Comparison of ENCODE assay signal across 14 mouse cellular contexts in genomic region chr12:73210454-73210853, GRCm38 (mm10).
DNase-seq lines count a peak whose midpoint lies in the region; ATAC-seq and TF ChIP-seq lines count a peak whose summit lies in the region.
"Had no signal": no experiment of that assay in that cellular context is flagged by ENCODE, and none has a peak within 500 bp of the region (broad histone marks: within the 10 kb centered on the region; RNA-seq: fewer than 3 reads in every experiment).

No protein-coding gene starts in this region.

- 64% methylated on average over 3 of the region's 3 CpGs for WGBS in limb, embryonic 12.5 days
- WGBS in limb, embryonic 10.5 days = 76% methylated on average over 3 of the region's 3 CpGs
- 41% methylated on average over 3 of the region's 3 CpGs for WGBS in heart, embryonic 12.5 days
- WGBS in macrophage (ENCODE audit: missing documents) = 56% methylated on average over 3 of the region's 3 CpGs

- H3K79me3 ChIP-seq in C2C12 (ENCODE audit: low read depth) = peaks cover 6% of the 10 kb centered on the region

- H3K79me2 ChIP-seq in C2C12 (ENCODE audit: control insufficient read depth, insufficient read depth) = peaks cover 6% of the 10 kb centered on the region
- H3K79me2 ChIP-seq in macrophage (ENCODE audit: inconsistent target) = no peaks in the 10 kb centered on the region

- H3K27ac ChIP-seq in limb, embryonic 12.5 days = 0 out of 2 replicates have a peak overlapping the region, but pooled peaks have one; percentile 1
- no peak overlapping the region for H3K27ac ChIP-seq in limb, embryonic 10.5 days
- H3K27ac ChIP-seq in heart, embryonic 12.5 days (ENCODE audit: poor library complexity, severe bottlenecking) = peak overlapping the region; percentile 33; the same call in 1 of the 2 replicates
- H3K27ac ChIP-seq in macrophage = peak overlapping the region; percentile 34
- H3K27ac ChIP-seq: embryonic facial prominence, embryonic 15.5 days; liver, embryonic 14.5 days; midbrain, embryonic 15.5 days had no signal

- H3K4me3 ChIP-seq in limb, embryonic 12.5 days (replicated peaks) = no peak overlapping the region
- no peak overlapping the region for H3K4me3 ChIP-seq in limb, embryonic 10.5 days
- H3K4me3 ChIP-seq in C2C12 (ENCODE audit: insufficient read depth, poor library complexity, severe bottlenecking) (no peak overlapping the region), macrophage (ENCODE audit: inconsistent target) (no peak overlapping the region)
- H3K4me3 ChIP-seq in heart, embryonic 12.5 days = no peak overlapping the region
- H3K4me3 ChIP-seq: embryonic facial prominence, embryonic 15.5 days; midbrain, embryonic 15.5 days had no signal

- H3K27me3 ChIP-seq in limb, embryonic 12.5 days = no peaks in the 10 kb centered on the region
- H3K27me3 ChIP-seq in limb, embryonic 10.5 days (ENCODE audit: low read depth, poor library complexity, severe bottlenecking) = no peaks in the 10 kb centered on the region
- no peaks in the 10 kb centered on the region for H3K27me3 ChIP-seq in C2C12 (ENCODE audit: control insufficient read depth, insufficient read depth, insufficient read length)
- no peaks in the 10 kb centered on the region for H3K27me3 ChIP-seq in heart, embryonic 12.5 days (replicated peaks)
- H3K27me3 ChIP-seq: embryonic facial prominence, embryonic 15.5 days; midbrain, embryonic 15.5 days had no signal

- DNase-seq in limb, embryonic 10.5 days (ENCODE audit: low spot score) = no peak
- DNase-seq in adrenal gland, adult (ENCODE audit: inconsistent age in 2 of 2, low spot score in 1 of 2) = no peak
- DNase-seq in ovary, postnatal 14 days (ENCODE audit: low spot score) = no peak
- DNase-seq: cerebellum, adult 18-20 months; kidney, adult 11 months; kidney, postnatal 25 days; layer of hippocampus, adult 9-11 months had no signal

- no peak for ATAC-seq in limb, embryonic 12.5 days (ENCODE audit: insufficient number of reproducible peaks, insufficient read depth, low FRiP score, low TSS enrichment, low read depth)
- ATAC-seq in heart, embryonic 12.5 days (ENCODE audit: insufficient number of reproducible peaks, low FRiP score) = no peak
- ATAC-seq: midbrain, embryonic 15.5 days had no signal

- TF ChIP-seq CTCF in C2C12 (IDR thresholded peaks at IDR 0.05; ENCODE audit: control insufficient read depth, insufficient read depth, insufficient read length) = no peak

- peaks cover 1% of the 10 kb centered on the region; the same call in 1 of the 2 replicates for H3K36me3 ChIP-seq in limb, embryonic 12.5 days
- H3K36me3 ChIP-seq in limb, embryonic 10.5 days = 0 out of 2 replicates have a peak, but pooled peaks cover 3% of the 10 kb centered on the region
- H3K36me3 ChIP-seq in C2C12 (ENCODE audit: control insufficient read depth, insufficient read depth) = no peaks in the 10 kb centered on the region
- H3K36me3 ChIP-seq in heart, embryonic 12.5 days = no peaks in the 10 kb centered on the region
- no peaks in the 10 kb centered on the region for H3K36me3 ChIP-seq in macrophage (ENCODE audit: inconsistent target)
- H3K36me3 ChIP-seq: embryonic facial prominence, embryonic 15.5 days; midbrain, embryonic 15.5 days had no signal

- H3K9me3 ChIP-seq in limb, embryonic 12.5 days = no peaks in the 10 kb centered on the region
- no peaks in the 10 kb centered on the region for H3K9me3 ChIP-seq in limb, embryonic 10.5 days (replicated peaks)
- H3K9me3 ChIP-seq in heart, embryonic 12.5 days (replicated peaks) = no peaks in the 10 kb centered on the region
- H3K9me3 ChIP-seq: embryonic facial prominence, embryonic 15.5 days; midbrain, embryonic 15.5 days had no signal

- H3K4me1 ChIP-seq in limb, embryonic 12.5 days (replicated peaks) = peaks cover 20% of the 10 kb centered on the region
- peaks cover 25% of the 10 kb centered on the region for H3K4me1 ChIP-seq in limb, embryonic 10.5 days
- H3K4me1 ChIP-seq in heart, embryonic 12.5 days (replicated peaks) = peaks cover 20% of the 10 kb centered on the region
- H3K4me1 ChIP-seq: embryonic facial prominence, embryonic 15.5 days; midbrain, embryonic 15.5 days had no signal

- no peak overlapping the region for H3ac ChIP-seq in C2C12 (ENCODE audit: control insufficient read depth, insufficient read length, low read depth)

- no peak overlapping the region for H3K4me2 ChIP-seq in limb, embryonic 12.5 days
- no peak overlapping the region for H3K4me2 ChIP-seq in heart, embryonic 12.5 days
- H3K4me2 ChIP-seq: embryonic facial prominence, embryonic 15.5 days; midbrain, embryonic 15.5 days had no signal

- H3K9ac ChIP-seq in limb, embryonic 12.5 days (replicated peaks) = no peak overlapping the region
- no peak overlapping the region for H3K9ac ChIP-seq in heart, embryonic 12.5 days
- H3K9ac ChIP-seq: embryonic facial prominence, embryonic 15.5 days; liver, embryonic 14.5 days; midbrain, embryonic 15.5 days had no signal

TF ChIP-seq in C2C12, 6 proteins besides CTCF, POLR2A, EP300 and RAD21:
- TF ChIP-seq MYOG (IDR thresholded peaks at IDR 0.05; ENCODE audit: control insufficient read depth, extremely low read depth, insufficient read length) (no peak), MYOD1 (IDR thresholded peaks at IDR 0.05; ENCODE audit: control insufficient read depth, insufficient read length, low read depth) (peak; percentile 97), CEBPB (IDR thresholded peaks at IDR 0.05; ENCODE audit: low read depth) (no peak)
